Mouse (Mus musculus) stomach, embryonic 14.5 days (tissue): ENCODE results near the gene Etv2. TPM values are rescaled to one million over a fixed set of nuclear protein-coding genes. Genes with fewer than 3 reads are reported as not detected.

Source experiments
- ATAC-seq: fragments of 200-750 bp; cut with Nextera tagmentation; 2 replicates; pipeline ENCODE4 v1.8.0; 2017; ENCODE audit warnings: low read depth, moderate TSS enrichment; ENCODE audit not compliant: insufficient number of reproducible peaks, insufficient read depth, low FRiP score
- H3K27ac ChIP-seq: fragments of 300-500 bp; sonication (generic); 2 replicates; pipeline ENCODE4 v1.5.1; 2014; ENCODE audit warnings: mild to moderate bottlenecking, low read length, moderate library complexity, mixed read lengths
- H3K27me3 ChIP-seq: fragments of 300-500 bp; sonication (generic); 2 replicates; pipeline ENCODE4 v1.6.1; 2014; ENCODE audit warnings: low read length, control low read depth, mixed read lengths; ENCODE audit not compliant: control insufficient read depth, insufficient read depth
- H3K36me3 ChIP-seq: fragments of 300-500 bp; sonication (generic); 2 replicates; pipeline ENCODE4 v1.6.1; 2014; ENCODE audit warnings: mild to moderate bottlenecking, control low read depth, low read length, moderate library complexity, mixed read lengths; ENCODE audit not compliant: control insufficient read depth, insufficient read depth
- H3K4me1 ChIP-seq: fragments of 300-500 bp; sonication (generic); 2 replicates; pipeline ENCODE4 v1.6.1; 2014; ENCODE audit warnings: low read length, control low read depth, mixed read lengths; ENCODE audit not compliant: control insufficient read depth, insufficient read depth
- H3K4me2 ChIP-seq: fragments of 300-500 bp; sonication (generic); replicated peaks from 2 replicates; pipeline ENCODE4 v1.6.1; 2014; ENCODE audit warnings: low read depth, low read length, control low read depth
- H3K4me3 ChIP-seq: fragments of 300-500 bp; sonication (generic); 2 replicates; pipeline ENCODE4 v1.5.1; 2014; ENCODE audit warnings: low read depth, low read length, control low read depth
- H3K9ac ChIP-seq: fragments of 300-500 bp; sonication (generic); replicated peaks from 2 replicates; pipeline ENCODE4 v1.6.1; 2014; ENCODE audit warnings: low read depth, mild to moderate bottlenecking, control low read depth, low read length, moderate library complexity, mixed read lengths
- H3K9me3 ChIP-seq: fragments of 300-500 bp; sonication (generic); 2 replicates; pipeline ENCODE4 v1.6.1; 2016; ENCODE audit warnings: low read depth, low read length, control low read depth; ENCODE audit not compliant: control insufficient read depth
- WGBS: fragments of 180-500 bp; shearing (Covaris S2); extraction: QIAGEN DNeasy Blood & Tissue Kit; methylation state at CpG from one replicate; pipeline ENCODE4 v1.1.7; 2014; 5-methylcytosine and 5-hydroxymethylcytosine counted together
- polyA plus RNA-seq: library from polyadenylated mRNA; unstranded; fragments of >200 nt; fragmentation: Nextera tagmentation; extraction: Ambion mirVana; gene quantifications from 2 replicates; pipeline ENCODE4 v1.2.1, GENCODE M21; 2014

The Etv2 gene
- polyA plus RNA-seq, 1 experiment from 2014 or later, result not detected

DNA sequence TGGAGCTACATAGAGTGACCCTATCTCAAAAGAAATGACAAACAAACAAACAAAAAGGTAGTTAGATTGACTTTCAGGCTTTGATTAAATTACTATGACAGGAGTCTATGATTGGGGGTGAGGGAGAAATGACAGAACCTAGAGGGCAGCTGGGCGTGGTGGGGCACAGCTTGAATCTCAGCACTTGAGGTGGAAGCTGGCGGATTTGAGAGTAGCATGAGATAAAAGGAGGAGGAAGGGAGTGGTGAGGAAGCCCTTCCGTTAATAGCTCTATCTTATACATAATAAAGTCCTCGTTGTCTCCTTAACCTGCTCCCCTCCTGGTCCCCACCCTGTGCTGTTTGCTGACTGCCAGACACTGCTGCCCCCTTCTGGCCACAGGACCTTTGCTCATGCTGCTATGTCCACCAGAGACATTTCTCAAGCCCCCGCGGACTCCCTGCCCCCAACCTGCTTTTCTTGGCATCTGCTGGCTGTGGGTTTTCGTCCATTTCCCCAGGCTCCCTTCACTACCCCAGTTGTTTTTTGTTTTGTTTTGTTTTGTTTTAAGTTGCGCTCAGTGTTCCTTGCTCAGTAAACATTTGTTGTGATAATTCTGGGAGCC lies 27.8 kb downstream of the Etv2 start:
- Histone ChIP-seq H3K4me1 (no peaks in the 10 kb centered on the region), H3K4me3 (no peak overlapping the region), H3K9me3 (no peaks in the 10 kb centered on the region), H3K4me2 (no peak overlapping the region), H3K27ac (no peak overlapping the region), H3K36me3 (no peaks in the 10 kb centered on the region), H3K27me3 (no peaks in the 10 kb centered on the region), H3K9ac (no peak overlapping the region)
- no peak for ATAC-seq
- 29% methylated on average over 8 of the region's 8 CpGs for WGBS

- H3K27me3 ChIP-seq, result no peaks in the 10 kb centered on the region
- H3K9me3 ChIP-seq, result no peaks in the 10 kb centered on the region
- no peak overlapping the region for H3K9ac ChIP-seq
- H3K4me3 ChIP-seq, result no peak overlapping the region
- no peak overlapping the region for H3K4me2 ChIP-seq
- no peak overlapping the region for H3K27ac ChIP-seq
- H3K36me3 ChIP-seq, result no peaks in the 10 kb centered on the region
- peaks cover 3% of the 10 kb centered on the region; the same call in 1 of the 2 replicates for H3K4me1 ChIP-seq
- ATAC-seq, result no peak
- WGBS, result 82% methylated on average over 8 of the region's 8 CpGs
These were observed 30.7 kb downstream of the Etv2 start for GRCm38 (mm10) chr7:30604944-30605343.

GRCm38 (mm10) chr7:30604424-30604823 lies 31.2 kb downstream of the Etv2 start:
- Histone ChIP-seq H3K4me3 (no peak overlapping the region), H3K36me3 (no peaks in the 10 kb centered on the region), H3K27me3 (no peaks in the 10 kb centered on the region), H3K4me2 (no peak overlapping the region), H3K4me1 (peaks cover 3% of the 10 kb centered on the region; the same call in 1 of the 2 replicates), H3K9ac (no peak overlapping the region), H3K9me3 (no peaks in the 10 kb centered on the region), H3K27ac (no peak overlapping the region)
- 53% methylated on average over 8 of the region's 8 CpGs for WGBS
- ATAC-seq, result no peak

DNA sequence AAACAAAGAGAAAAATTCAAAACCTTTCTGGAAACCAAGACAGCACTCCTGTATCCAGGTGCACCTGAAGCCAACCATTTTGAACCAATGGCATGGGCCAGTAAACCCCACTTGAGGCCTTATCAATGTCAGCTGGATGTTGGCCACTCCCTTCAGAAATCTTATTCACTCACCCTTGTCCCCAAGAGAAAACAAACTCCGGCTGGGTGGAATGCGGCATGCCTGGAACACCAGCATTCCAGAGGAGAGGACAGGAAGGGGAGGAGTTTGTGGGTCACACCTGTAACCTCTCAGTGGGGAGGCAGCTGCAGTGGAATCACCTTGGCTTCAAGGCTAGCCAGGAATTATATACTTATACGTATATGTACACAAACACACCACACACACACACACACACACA lies 33.1 kb downstream of the Etv2 start:
- Histone ChIP-seq H3K4me3 (no peak overlapping the region), H3K9ac (no peak overlapping the region), H3K27ac (peak overlapping the region; percentile 52), H3K27me3 (no peaks in the 10 kb centered on the region), H3K9me3 (no peaks in the 10 kb centered on the region), H3K4me2 (no peak overlapping the region), H3K4me1 (peaks cover 3% of the 10 kb centered on the region; the same call in 1 of the 2 replicates), H3K36me3 (no peaks in the 10 kb centered on the region)
- whole genome bisulfite sequencing, result 10% methylated on average over 3 of the region's 3 CpGs
- ATAC-seq, result peak; percentile 53

- Histone ChIP-seq H3K27ac (peak overlapping the region; percentile 55; the same call in 1 of the 2 replicates), H3K4me3 (no peak overlapping the region), H3K36me3 (no peaks in the 10 kb centered on the region), H3K9ac (no peak overlapping the region), H3K9me3 (no peaks in the 10 kb centered on the region), H3K27me3 (no peaks in the 10 kb centered on the region), H3K4me2 (no peak overlapping the region), H3K4me1 (peaks cover 3% of the 10 kb centered on the region; the same call in 1 of the 2 replicates)
- 62% methylated on average over 7 of the region's 7 CpGs for WGBS
- no peak for ATAC-seq
These were observed 35.0 kb downstream of the Etv2 start for GRCm38 (mm10) chr7:30600651-30601050.

DNA sequence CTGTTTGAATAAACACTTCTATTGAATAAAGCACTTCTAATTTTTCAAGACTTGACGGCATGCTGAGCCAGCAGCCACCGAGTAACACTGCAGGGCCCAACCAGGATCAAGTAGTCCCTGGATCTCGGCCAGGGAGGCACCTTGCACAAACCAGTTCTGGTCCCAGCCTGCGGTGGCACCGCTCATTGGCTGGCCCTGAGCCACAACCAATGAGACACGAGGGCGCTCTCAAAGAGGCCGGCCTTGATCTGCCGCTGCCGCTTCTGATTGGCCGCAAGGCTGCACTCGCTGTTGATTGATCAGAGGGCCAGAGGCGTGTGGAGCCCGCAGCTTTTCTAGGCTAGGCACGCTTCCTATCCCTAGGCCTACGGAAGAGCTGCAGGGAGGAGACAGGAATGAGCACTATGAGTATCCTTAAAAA lies 35.7 kb downstream of the Etv2 start:
- Histone ChIP-seq H3K9me3 (no peaks in the 10 kb centered on the region), H3K4me2 (0 out of 2 replicates have a peak overlapping the region, but pooled peaks have one; percentile 10), H3K4me1 (peaks cover 3% of the 10 kb centered on the region; the same call in 1 of the 2 replicates), H3K27ac (peak overlapping the region; percentile 55; the same call in 1 of the 2 replicates), H3K36me3 (no peaks in the 10 kb centered on the region), H3K4me3 (no peak overlapping the region), H3K9ac (no peak overlapping the region), H3K27me3 (no peaks in the 10 kb centered on the region)
- peak; percentile 94 for ATAC-seq
- WGBS, result under 1% methylated on average over 16 of the region's 16 CpGs

- Histone ChIP-seq H3K27me3 (no peaks in the 10 kb centered on the region), H3K27ac (peak within 1 kb of the TSS; percentile 46; the same call in 1 of the 2 replicates), H3K4me3 (no peak within 1 kb of the TSS), H3K4me2 (no peak within 1 kb of the TSS), H3K9me3 (no peaks in the 10 kb centered on the region), H3K36me3 (no peaks in the 10 kb centered on the region), H3K9ac (no peak within 1 kb of the TSS), H3K4me1 (peaks cover 3% of the 10 kb centered on the region; the same call in 1 of the 2 replicates)
- WGBS, result 92% methylated on average over 12 of the region's 12 CpGs
- no peak for ATAC-seq
These were observed 36.9 kb downstream of the Etv2 start, which contains the start of gene Zbtb32 for GRCm38 (mm10) chr7:30598786-30599185. TSS of gene Zbtb32 (minus strand) at chr7:30598909.

DNA sequence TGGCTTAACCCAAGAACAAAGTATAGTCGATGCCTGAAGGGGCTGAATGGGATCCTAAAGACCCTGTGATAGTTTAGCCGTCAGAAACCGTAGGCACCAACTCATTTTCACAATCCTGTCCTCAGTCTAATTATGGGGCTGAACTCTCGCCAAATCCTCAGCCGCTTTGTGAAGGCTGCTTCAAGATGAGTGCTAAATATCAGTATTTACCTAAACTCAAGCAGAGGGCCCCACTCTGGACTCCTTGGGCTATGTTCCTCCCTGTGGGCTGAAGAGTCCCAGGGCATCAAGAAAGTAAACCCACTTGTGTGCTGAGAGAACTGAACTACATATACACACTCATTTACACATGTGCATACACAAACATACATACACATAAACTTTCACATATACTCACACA lies 38.8 kb downstream of the Etv2 start:
- Histone ChIP-seq H3K4me1 (peaks cover 3% of the 10 kb centered on the region; the same call in 1 of the 2 replicates), H3K27ac (no peak overlapping the region), H3K4me2 (no peak overlapping the region), H3K36me3 (no peaks in the 10 kb centered on the region), H3K9ac (no peak overlapping the region), H3K27me3 (no peaks in the 10 kb centered on the region), H3K4me3 (no peak overlapping the region), H3K9me3 (no peaks in the 10 kb centered on the region)
- 64% methylated on average over 5 of the region's 5 CpGs for WGBS
- ATAC-seq, result no peak
